Mouse (Mus musculus): ENCODE results near the gene Cntnap5b. TPM values are rescaled to one million over a fixed set of nuclear protein-coding genes. Genes with fewer than 3 reads are reported as not detected.
A peak's percentile ranks its signal among the peaks of the same experiment; 100 is the strongest.

The Cntnap5b gene
- polyA plus RNA-seq, 1 experiment from 2014 or later = 3.7 TPM

DNA sequence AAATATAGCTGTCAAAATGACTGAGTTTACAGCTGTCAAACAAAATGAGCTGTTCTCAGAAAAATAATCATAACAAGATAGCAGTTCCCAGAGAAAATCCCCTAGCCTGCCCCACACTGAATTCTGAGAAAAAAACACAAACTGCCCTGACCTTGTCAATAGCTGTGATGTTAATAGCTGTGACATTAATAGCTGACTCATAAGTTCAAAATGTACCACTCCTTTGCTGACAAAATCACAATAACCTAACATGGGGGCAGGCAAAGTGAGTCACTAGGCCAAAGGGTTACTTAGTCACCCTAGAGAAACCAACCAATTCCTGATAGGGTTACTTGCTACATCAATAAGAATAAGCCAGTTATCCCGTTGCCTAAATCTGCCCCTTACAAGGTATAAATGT is 328.5 kb downstream of the Cntnap5b start:
- Histone ChIP-seq H3K27me3 (ENCODE audit: control insufficient read depth, insufficient read depth, low read length) (no peaks in the 10 kb centered on the region), H3K9me3 (ENCODE audit: control insufficient read depth, low read length) (no peaks in the 10 kb centered on the region), H3K4me3 (replicated peaks; ENCODE audit: low read depth, low read length) (no peak overlapping the region), H3K9ac (replicated peaks; ENCODE audit: low read length) (no peak overlapping the region), H3K4me1 (ENCODE audit: control insufficient read depth, insufficient read depth, low read length) (no peaks in the 10 kb centered on the region), H3K4me2 (ENCODE audit: low read length) (no peak overlapping the region), H3K36me3 (ENCODE audit: control insufficient read depth, insufficient read depth, low read length) (no peaks in the 10 kb centered on the region), H3K27ac (replicated peaks; ENCODE audit: low read depth, low read length) (no peak overlapping the region)
- no peak for ATAC-seq (ENCODE audit: low FRiP score, low TSS enrichment)
- 54% methylated on average over 1 of the region's 1 CpGs for WGBS
- DNase-seq = no peak

DNA sequence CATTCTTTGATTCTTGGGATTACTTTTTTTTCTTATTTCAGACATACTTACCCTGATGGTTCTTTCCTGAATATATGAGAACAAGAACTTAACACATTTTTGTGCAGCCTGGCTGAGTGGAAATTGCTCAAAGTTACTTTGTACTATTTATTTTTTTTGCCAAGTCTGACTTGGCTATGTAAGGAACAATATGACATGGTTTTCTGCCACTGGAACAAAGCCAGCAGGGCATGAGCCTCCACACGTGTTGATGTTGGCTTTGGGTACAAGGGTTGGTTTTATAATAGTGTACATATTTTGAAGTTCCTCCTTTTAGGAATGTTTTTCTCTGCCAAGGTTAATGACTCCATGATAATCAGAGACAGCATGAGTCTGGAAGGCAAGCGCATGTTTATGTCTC is 331.8 kb downstream of the Cntnap5b start:
- Histone ChIP-seq H3K9ac (replicated peaks; ENCODE audit: low read length) (no peak overlapping the region), H3K4me3 (replicated peaks; ENCODE audit: low read depth, low read length) (no peak overlapping the region), H3K9me3 (ENCODE audit: control insufficient read depth, low read length) (no peaks in the 10 kb centered on the region), H3K27me3 (ENCODE audit: control insufficient read depth, insufficient read depth, low read length) (no peaks in the 10 kb centered on the region), H3K4me1 (ENCODE audit: control insufficient read depth, insufficient read depth, low read length) (no peaks in the 10 kb centered on the region), H3K27ac (replicated peaks; ENCODE audit: low read depth, low read length) (no peak overlapping the region), H3K36me3 (ENCODE audit: control insufficient read depth, insufficient read depth, low read length) (no peaks in the 10 kb centered on the region), H3K4me2 (ENCODE audit: low read length) (no peak overlapping the region)
- no peak for ATAC-seq (ENCODE audit: low FRiP score, low TSS enrichment)
- 87% methylated on average over 2 of the region's 2 CpGs for WGBS
- DNase-seq = no peak

DNA sequence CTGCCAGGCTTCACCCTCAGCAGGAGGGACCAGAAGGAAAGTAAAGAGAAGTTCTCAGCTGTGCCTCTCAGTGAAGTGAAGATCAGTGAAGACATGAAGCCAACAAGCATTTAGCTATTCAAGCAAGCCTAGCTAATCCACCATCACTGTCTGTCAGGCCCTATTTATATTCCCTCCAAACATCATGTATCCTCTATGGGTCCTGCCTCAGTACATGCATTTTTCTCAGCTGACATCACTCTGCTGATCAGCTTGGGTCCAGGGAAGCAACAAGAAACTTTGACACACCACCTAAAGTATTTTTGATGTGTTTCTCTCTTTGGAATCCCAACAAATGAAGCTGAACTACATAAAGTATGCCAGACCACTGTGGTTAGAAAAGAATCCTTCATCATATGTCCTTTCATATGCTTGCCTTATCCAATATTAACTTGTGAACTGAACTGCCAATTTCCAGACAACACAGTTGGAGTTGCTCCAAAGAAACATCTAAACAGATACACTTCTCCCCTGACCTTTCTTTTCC is 349.9 kb downstream of the Cntnap5b start:
- Histone ChIP-seq H3K27me3 (ENCODE audit: control insufficient read depth, insufficient read depth, low read length) (no peaks in the 10 kb centered on the region), H3K9me3 (ENCODE audit: control insufficient read depth, low read length) (no peaks in the 10 kb centered on the region), H3K27ac (replicated peaks; ENCODE audit: low read depth, low read length) (no peak overlapping the region), H3K4me2 (ENCODE audit: low read length) (no peak overlapping the region), H3K36me3 (ENCODE audit: control insufficient read depth, insufficient read depth, low read length) (no peaks in the 10 kb centered on the region), H3K4me3 (replicated peaks; ENCODE audit: low read depth, low read length) (no peak overlapping the region), H3K4me1 (ENCODE audit: control insufficient read depth, insufficient read depth, low read length) (no peaks in the 10 kb centered on the region), H3K9ac (replicated peaks; ENCODE audit: low read length) (no peak overlapping the region)
- no peak for DNase-seq
- no peak for ATAC-seq (ENCODE audit: low FRiP score, low TSS enrichment)

DNA sequence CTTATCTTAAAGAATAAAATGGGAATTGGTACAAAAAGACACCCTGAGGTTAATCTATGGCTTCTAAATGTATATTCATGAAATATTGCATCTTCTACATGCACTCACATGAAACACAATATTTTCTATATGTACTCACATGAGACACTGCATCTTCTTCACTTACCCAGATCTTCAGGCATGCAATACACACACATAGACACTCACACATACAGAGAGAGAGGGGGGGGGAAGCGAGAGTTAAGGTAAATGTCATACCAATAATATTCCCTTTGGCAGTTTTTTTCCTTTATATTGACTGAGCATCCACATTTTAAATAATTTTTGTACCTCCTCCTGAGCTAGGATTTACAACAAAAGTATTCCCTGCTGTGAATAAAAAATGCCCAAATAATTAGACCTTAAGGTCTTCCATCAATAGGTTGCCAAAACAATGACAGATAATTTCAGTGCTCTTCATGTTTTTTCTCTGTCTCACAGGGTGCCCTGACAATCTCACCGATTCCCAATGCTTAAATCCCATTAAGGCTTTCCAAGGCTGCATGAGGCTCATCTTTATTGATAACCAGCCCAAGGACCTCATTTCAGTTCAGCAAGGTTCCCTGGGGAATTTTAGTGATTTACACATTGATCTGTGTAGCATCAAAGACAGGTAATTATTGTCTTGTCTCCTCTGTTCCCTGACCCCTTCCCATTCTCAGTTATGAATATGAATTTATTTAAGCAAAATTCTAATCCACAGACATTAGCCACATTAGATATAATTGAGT is 391.2 kb downstream of the Cntnap5b start:
- 31% methylated on average over 2 of the region's 2 CpGs for WGBS
- DNase-seq = peak; percentile 45
- Histone ChIP-seq H3K36me3 (ENCODE audit: control insufficient read depth, insufficient read depth, low read length) (no peaks in the 10 kb centered on the region), H3K4me1 (ENCODE audit: control insufficient read depth, insufficient read depth, low read length) (no peaks in the 10 kb centered on the region), H3K9me3 (ENCODE audit: control insufficient read depth, low read length) (no peaks in the 10 kb centered on the region), H3K27ac (replicated peaks; ENCODE audit: low read depth, low read length) (0 out of 2 replicates have a peak overlapping the region, but pooled peaks have one; percentile 0), H3K27me3 (ENCODE audit: control insufficient read depth, insufficient read depth, low read length) (no peaks in the 10 kb centered on the region), H3K9ac (replicated peaks; ENCODE audit: low read length) (no peak overlapping the region), H3K4me3 (replicated peaks; ENCODE audit: low read depth, low read length) (no peak overlapping the region), H3K4me2 (ENCODE audit: low read length) (no peak overlapping the region)
- peak; percentile 38; the same call in 1 of the 2 replicates for ATAC-seq (ENCODE audit: low FRiP score, low TSS enrichment)

DNA sequence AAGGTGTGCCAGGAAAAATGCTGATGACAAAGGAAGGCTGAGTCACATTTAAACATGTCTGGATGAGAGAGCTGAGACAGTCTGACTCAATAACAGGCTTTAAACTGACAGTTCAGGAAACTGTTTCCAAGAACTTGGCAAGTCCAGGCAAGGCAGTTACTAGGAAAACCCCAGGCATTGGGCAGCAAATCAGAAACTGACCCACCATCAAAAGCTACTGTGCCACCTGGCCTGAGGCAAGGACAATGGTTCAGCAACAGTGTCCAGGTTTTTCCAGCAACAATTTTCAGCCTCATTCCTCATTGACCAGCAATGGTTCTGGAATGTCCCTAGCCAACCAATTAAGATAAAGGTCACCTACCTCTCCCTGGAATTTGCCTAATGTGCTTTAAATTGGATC is 399.0 kb downstream of the Cntnap5b start:
- no peak for DNase-seq
- ATAC-seq (ENCODE audit: low FRiP score, low TSS enrichment) = no peak
- Histone ChIP-seq H3K9ac (replicated peaks; ENCODE audit: low read length) (no peak overlapping the region), H3K36me3 (ENCODE audit: control insufficient read depth, insufficient read depth, low read length) (no peaks in the 10 kb centered on the region), H3K27ac (replicated peaks; ENCODE audit: low read depth, low read length) (no peak overlapping the region), H3K4me1 (ENCODE audit: control insufficient read depth, insufficient read depth, low read length) (no peaks in the 10 kb centered on the region), H3K4me2 (ENCODE audit: low read length) (no peak overlapping the region), H3K27me3 (ENCODE audit: control insufficient read depth, insufficient read depth, low read length) (no peaks in the 10 kb centered on the region), H3K9me3 (ENCODE audit: control insufficient read depth, low read length) (no peaks in the 10 kb centered on the region), H3K4me3 (replicated peaks; ENCODE audit: low read depth, low read length) (no peak overlapping the region)

DNA sequence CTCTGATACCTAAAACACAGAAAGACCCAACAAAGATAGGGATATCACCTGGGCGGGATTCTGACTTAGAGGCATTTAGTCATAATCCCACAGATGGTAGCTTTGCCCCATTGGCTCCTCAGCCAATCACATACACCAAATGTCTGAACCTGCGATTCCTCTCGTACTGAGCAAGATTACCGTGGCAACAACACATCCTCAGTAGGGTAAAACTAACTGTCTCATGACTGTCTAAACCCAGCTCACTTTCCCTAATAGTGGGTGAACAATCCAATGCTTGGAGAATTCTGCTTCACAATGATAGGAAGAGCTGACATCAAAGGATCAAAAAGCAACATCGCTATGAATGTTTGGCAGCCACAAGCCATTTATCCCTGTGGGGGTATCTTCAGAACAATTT is 407.5 kb downstream of the Cntnap5b start:
- ATAC-seq (ENCODE audit: low FRiP score, low TSS enrichment) (peak; percentile 92), DNase-seq (peak; percentile 88)
- Histone ChIP-seq H3K9me3 (ENCODE audit: control insufficient read depth, low read length) (no peaks in the 10 kb centered on the region), H3K4me3 (replicated peaks; ENCODE audit: low read depth, low read length) (no peak overlapping the region), H3K27me3 (ENCODE audit: control insufficient read depth, insufficient read depth, low read length) (no peaks in the 10 kb centered on the region), H3K4me1 (ENCODE audit: control insufficient read depth, insufficient read depth, low read length) (no peaks in the 10 kb centered on the region), H3K9ac (replicated peaks; ENCODE audit: low read length) (no peak overlapping the region), H3K4me2 (ENCODE audit: low read length) (no peak overlapping the region), H3K36me3 (ENCODE audit: control insufficient read depth, insufficient read depth, low read length) (no peaks in the 10 kb centered on the region), H3K27ac (replicated peaks; ENCODE audit: low read depth, low read length) (no peak overlapping the region)
- WGBS = 87% methylated on average over 5 of the region's 5 CpGs

DNA sequence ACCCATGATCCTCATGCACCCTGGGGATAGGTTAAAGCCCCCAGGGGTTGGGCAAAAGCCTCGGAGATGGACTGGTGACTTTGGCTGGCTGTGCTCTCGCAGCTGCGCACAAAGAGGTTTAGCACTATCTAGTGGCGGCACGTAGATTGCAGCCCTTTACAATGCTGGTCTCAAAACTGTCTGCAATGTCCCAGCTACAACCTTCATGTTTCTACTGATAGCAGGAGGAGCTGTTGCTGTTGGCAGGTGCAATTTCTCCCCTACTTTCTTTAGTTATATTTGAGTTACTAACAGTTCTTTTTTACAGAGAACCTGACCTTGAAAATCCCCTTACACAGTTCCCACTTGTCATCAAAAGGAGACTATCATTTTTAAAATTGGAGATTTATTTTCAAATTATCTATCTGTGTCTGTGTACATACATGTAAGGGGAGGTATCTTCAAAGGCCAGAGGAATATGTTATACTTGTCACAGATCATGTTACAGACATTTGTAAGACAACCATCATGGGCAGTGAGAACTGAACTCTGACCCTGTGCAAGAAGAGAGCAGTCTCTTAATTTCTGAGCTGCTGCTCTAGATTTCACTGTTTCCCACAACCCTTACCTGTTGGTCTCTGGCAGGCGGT is 459.5 kb downstream of the Cntnap5b start:
- DNase-seq = peak; percentile 76
- H3K4me3 ChIP-seq (replicated peaks; ENCODE audit: low read depth, low read length) = peak overlapping the region; percentile 14; the same call in 1 of the 2 replicates

GRCm38 (mm10) chr1:100251964-100252363 is 479.4 kb downstream of the Cntnap5b start:
- H3K4me1 ChIP-seq (ENCODE audit: control insufficient read depth, insufficient read depth, low read length) = no peaks in the 10 kb centered on the region
- no peak for DNase-seq
- H3K9ac ChIP-seq (replicated peaks; ENCODE audit: low read length) = no peak overlapping the region
- H3K27me3 ChIP-seq (ENCODE audit: control insufficient read depth, insufficient read depth, low read length) = no peaks in the 10 kb centered on the region
- H3K9me3 ChIP-seq (ENCODE audit: control insufficient read depth, low read length) = no peaks in the 10 kb centered on the region
- H3K4me3 ChIP-seq (replicated peaks; ENCODE audit: low read depth, low read length) = no peak overlapping the region
- no peaks in the 10 kb centered on the region for H3K36me3 ChIP-seq (ENCODE audit: control insufficient read depth, insufficient read depth, low read length)
- no peak overlapping the region for H3K27ac ChIP-seq (replicated peaks; ENCODE audit: low read depth, low read length)
- no peak for ATAC-seq (ENCODE audit: low FRiP score, low TSS enrichment)
- no peak overlapping the region for H3K4me2 ChIP-seq (ENCODE audit: low read length)

More for the DNA sequence above, 459.5 kb downstream of the Cntnap5b start:
- Histone ChIP-seq H3K9ac (replicated peaks; ENCODE audit: low read length) (no peak overlapping the region), H3K27ac (replicated peaks; ENCODE audit: low read depth, low read length) (no peak overlapping the region), H3K9me3 (ENCODE audit: control insufficient read depth, low read length) (no peaks in the 10 kb centered on the region), H3K4me2 (ENCODE audit: low read length) (no peak overlapping the region), H3K36me3 (ENCODE audit: control insufficient read depth, insufficient read depth, low read length) (no peaks in the 10 kb centered on the region), H3K4me1 (ENCODE audit: control insufficient read depth, insufficient read depth, low read length) (no peaks in the 10 kb centered on the region), H3K27me3 (ENCODE audit: control insufficient read depth, insufficient read depth, low read length) (no peaks in the 10 kb centered on the region)
- WGBS = 11% methylated on average over 5 of the region's 6 CpGs
- peak; percentile 76 for ATAC-seq (ENCODE audit: low FRiP score, low TSS enrichment)

GRCm38 (mm10) chr1:100310687-100311086 is 538.1 kb downstream of the Cntnap5b start:
- WGBS = 82% methylated on average over 1 of the region's 1 CpGs
- H3K4me3 ChIP-seq (replicated peaks; ENCODE audit: low read depth, low read length) = no peak overlapping the region

More at GRCm38 (mm10) chr1:100310687-100311086, 538.1 kb downstream of the Cntnap5b start:
- H3K9ac ChIP-seq (replicated peaks; ENCODE audit: low read length) = no peak overlapping the region
- no peaks in the 10 kb centered on the region for H3K4me1 ChIP-seq (ENCODE audit: control insufficient read depth, insufficient read depth, low read length)
- ATAC-seq (ENCODE audit: low FRiP score, low TSS enrichment) (no peak), DNase-seq (no peak)
- H3K9me3 ChIP-seq (ENCODE audit: control insufficient read depth, low read length) = no peaks in the 10 kb centered on the region
- no peak overlapping the region for H3K27ac ChIP-seq (replicated peaks; ENCODE audit: low read depth, low read length)
- H3K36me3 ChIP-seq (ENCODE audit: control insufficient read depth, insufficient read depth, low read length) = no peaks in the 10 kb centered on the region
- no peaks in the 10 kb centered on the region for H3K27me3 ChIP-seq (ENCODE audit: control insufficient read depth, insufficient read depth, low read length)
- H3K4me2 ChIP-seq (ENCODE audit: low read length) = no peak overlapping the region

All from midbrain, embryonic 14.5 days (tissue).